Mouse (Mus musculus): Measurements from ENCODE around the gene Ccdc125.

The Ccdc125 gene

GRCm38 (mm10) chr13:100669291-100670022 is at the start of gene Ccdc125:
Gene Ccdc125, plus strand, starts transcription at chr13:100669717.
- DNase-seq (ENCODE audit: low spot score in 2 of 2): no peak

- no peak for DNase-seq (ENCODE audit: low spot score in 2 of 2)
These were observed 47.3 kb upstream of the Ccdc125 start for GRCm38 (mm10) chr13:100622241-100622640.

- no peak for DNase-seq (ENCODE audit: low spot score in 2 of 2)
These were observed 35.3 kb upstream of the Ccdc125 start for GRCm38 (mm10) chr13:100634106-100634691.

- DNase-seq (ENCODE audit: low spot score in 2 of 2): no peak
These were observed 26.9 kb upstream of the Ccdc125 start for GRCm38 (mm10) chr13:100642471-100643209.

GRCm38 (mm10) chr13:100648223-100648622 is 21.3 kb upstream of the Ccdc125 start:
- DNase-seq (ENCODE audit: low spot score in 2 of 2): no peak

GRCm38 (mm10) chr13:100650550-100651438 is 18.7 kb upstream of the Ccdc125 start, which contains the start of the genes Ak6 and Rad17:
Gene Ak6, plus strand, starts transcription at chr13:100650979.
Gene Rad17, minus strand, starts transcription at chr13:100651051.
- DNase-seq (ENCODE audit: low spot score in 2 of 2): peak; percentile 94 to 96

- DNase-seq (ENCODE audit: low spot score in 2 of 2): peak in 1 of 2 experiments; percentile 6
These were observed 17.9 kb upstream of the Ccdc125 start, which contains the start of gene Taf9 for GRCm38 (mm10) chr13:100651439-100652186. Gene Taf9, plus strand, starts transcription at chr13:100651579.

- no peak for DNase-seq (ENCODE audit: low spot score in 2 of 2)
These were observed 11.4 kb upstream of the Ccdc125 start for GRCm38 (mm10) chr13:100658091-100658490.

- peak; percentile 42 to 55 for DNase-seq (ENCODE audit: low spot score in 2 of 2)
These were observed 9.6 kb upstream of the Ccdc125 start for GRCm38 (mm10) chr13:100659864-100660456.

- DNase-seq (ENCODE audit: low spot score in 2 of 2): no peak
These were observed 744 bp downstream of the Ccdc125 start for GRCm38 (mm10) chr13:100670181-100670741.

GRCm38 (mm10) chr13:100675936-100676635 is 6.6 kb downstream of the Ccdc125 start:
- DNase-seq (ENCODE audit: low spot score in 2 of 2): no peak

- no peak for DNase-seq (ENCODE audit: low spot score in 2 of 2)
These were observed 12.1 kb downstream of the Ccdc125 start for GRCm38 (mm10) chr13:100681615-100682014.

- DNase-seq (ENCODE audit: low spot score in 2 of 2): no peak
These were observed 13.3 kb downstream of the Ccdc125 start for GRCm38 (mm10) chr13:100682837-100683236.

- DNase-seq (ENCODE audit: low spot score in 2 of 2): no peak
These were observed 14.8 kb downstream of the Ccdc125 start for GRCm38 (mm10) chr13:100684355-100684754.

- DNase-seq (ENCODE audit: low spot score in 2 of 2): no peak
These were observed 18.0 kb downstream of the Ccdc125 start for GRCm38 (mm10) chr13:100687513-100687912.

GRCm38 (mm10) chr13:100697541-100697940 is 28.0 kb downstream of the Ccdc125 start:
- no peak for DNase-seq (ENCODE audit: low spot score in 2 of 2)

- no peak for DNase-seq (ENCODE audit: low spot score in 2 of 2)
These were observed 29.3 kb downstream of the Ccdc125 start for GRCm38 (mm10) chr13:100698866-100699265.

- no peak for DNase-seq (ENCODE audit: low spot score in 2 of 2)
These were observed 34.0 kb downstream of the Ccdc125 start for GRCm38 (mm10) chr13:100703468-100703867.

- no peak for DNase-seq (ENCODE audit: low spot score in 2 of 2)
These were observed 36.7 kb downstream of the Ccdc125 start for GRCm38 (mm10) chr13:100706206-100706605.

All from right cerebral cortex, adult 2 months (tissue).